Mouse (Mus musculus): ENCODE results near the gene Lrba. TPM values are rescaled to one million over a fixed set of nuclear protein-coding genes. Genes with fewer than 3 reads are reported as not detected.

Gene Lrba
- total RNA-seq, 2 experiments from 2014 or later = 23.1 to 25.1 TPM

- intact Hi-C loops (cut with DNase I) = loop anchor here (10.0 kb wide), 3 partner anchors 234 to 504 kb away; no protein-coding TSS in a partner anchor
- no peak for DNase-seq (ENCODE audit: low spot score in 2 of 2)
Measured at GRCm38 (mm10) chr3:86768969-86769368, 544.5 kb downstream of the Lrba start.

- no peak for DNase-seq (ENCODE audit: low spot score in 2 of 2)
- intact Hi-C loops (cut with DNase I) = no loop called here
Measured at GRCm38 (mm10) chr3:86774566-86775443, 550.3 kb downstream of the Lrba start.

- DNase-seq (ENCODE audit: low spot score in 2 of 2) = no peak
Measured at GRCm38 (mm10) chr3:86775444-86775828, 551.0 kb downstream of the Lrba start.

GRCm38 (mm10) chr3:86779704-86780103 is 555.2 kb downstream of the Lrba start:
- DNase-seq (ENCODE audit: low spot score in 2 of 2) = no peak

More at GRCm38 (mm10) chr3:86775444-86775828, 551.0 kb downstream of the Lrba start:
- intact Hi-C loops (cut with DNase I) = no loop called here

GRCm38 (mm10) chr3:86784051-86784450 is 559.6 kb downstream of the Lrba start:
- intact Hi-C loops (cut with DNase I) = no loop called here
- DNase-seq (ENCODE audit: low spot score in 2 of 2) = no peak

More at GRCm38 (mm10) chr3:86779704-86780103, 555.2 kb downstream of the Lrba start:
- intact Hi-C loops (cut with DNase I) = no loop called here

- intact Hi-C loops (cut with DNase I) = loop anchor here (5.0 kb wide), 1 partner anchor 132 kb away; no protein-coding TSS in a partner anchor
- no peak for DNase-seq (ENCODE audit: low spot score in 2 of 2)
Measured at GRCm38 (mm10) chr3:86784930-86785329, 560.5 kb downstream of the Lrba start.

- intact Hi-C loops (cut with DNase I) = loop anchor here (5.0 kb wide), 1 partner anchor 131 kb away; no protein-coding TSS in a partner anchor
- DNase-seq (ENCODE audit: low spot score in 2 of 2) = no peak
Measured at GRCm38 (mm10) chr3:86786280-86786679, 561.8 kb downstream of the Lrba start.

GRCm38 (mm10) chr3:86786845-86787351 is 562.4 kb downstream of the Lrba start:
- peak; percentile 71 to 84 for DNase-seq (ENCODE audit: low spot score in 2 of 2)
- intact Hi-C loops (cut with DNase I) = loop anchor here (5.0 kb wide), 1 partner anchor 130 kb away; no protein-coding TSS in a partner anchor

- DNase-seq (ENCODE audit: low spot score in 2 of 2) = no peak
- intact Hi-C loops (cut with DNase I) = loop anchor here (1.0 to 5.0 kb wide), 2 partner anchors 130 to 188 kb away; no protein-coding TSS in a partner anchor
Measured at GRCm38 (mm10) chr3:86787423-86788123, 563.1 kb downstream of the Lrba start.

- intact Hi-C loops (cut with DNase I) = loop anchor here (1.0 to 5.0 kb wide), 2 partner anchors 129 to 187 kb away; no protein-coding TSS in a partner anchor
- DNase-seq (ENCODE audit: low spot score in 2 of 2) = peak; percentile 87 to 90
Measured at GRCm38 (mm10) chr3:86788711-86789110, 564.2 kb downstream of the Lrba start.

- DNase-seq (ENCODE audit: low spot score in 2 of 2) = peak in 1 of 2 experiments; percentile 1
- intact Hi-C loops (cut with DNase I) = loop anchor here (5.0 kb wide), 1 partner anchor 128 kb away; no protein-coding TSS in a partner anchor
Measured at GRCm38 (mm10) chr3:86789752-86790151, 565.3 kb downstream of the Lrba start.

GRCm38 (mm10) chr3:86793264-86793663 is 568.8 kb downstream of the Lrba start:
- no peak for DNase-seq (ENCODE audit: low spot score in 2 of 2)
- intact Hi-C loops (cut with DNase I) = no loop called here

GRCm38 (mm10) chr3:86793720-86794191 is 569.3 kb downstream of the Lrba start:
- no peak for DNase-seq (ENCODE audit: low spot score in 2 of 2)
- intact Hi-C loops (cut with DNase I) = no loop called here

GRCm38 (mm10) chr3:86796716-86797115 is 572.2 kb downstream of the Lrba start:
- intact Hi-C loops (cut with DNase I) = no loop called here
- DNase-seq (ENCODE audit: low spot score in 2 of 2) = no peak

- intact Hi-C loops (cut with DNase I) = no loop called here
Measured at GRCm38 (mm10) chr3:86797871-86798460, 573.5 kb downstream of the Lrba start.

GRCm38 (mm10) chr3:86799041-86799440 is 574.6 kb downstream of the Lrba start:
- DNase-seq (ENCODE audit: low spot score in 2 of 2) = no peak
- intact Hi-C loops (cut with DNase I) = no loop called here

More at GRCm38 (mm10) chr3:86797871-86798460, 573.5 kb downstream of the Lrba start:
- DNase-seq (ENCODE audit: low spot score in 2 of 2) = no peak

- intact Hi-C loops (cut with DNase I) = no loop called here
- DNase-seq (ENCODE audit: low spot score in 2 of 2) = no peak
Measured at GRCm38 (mm10) chr3:86800841-86801240, 576.4 kb downstream of the Lrba start.

- no peak for DNase-seq (ENCODE audit: low spot score in 2 of 2)
- intact Hi-C loops (cut with DNase I) = no loop called here
Measured at GRCm38 (mm10) chr3:86802825-86803224, 578.3 kb downstream of the Lrba start.

- intact Hi-C loops (cut with DNase I) = no loop called here
- DNase-seq (ENCODE audit: low spot score in 2 of 2) = peak; percentile 61 to 70
Measured at GRCm38 (mm10) chr3:86804265-86804664, 579.8 kb downstream of the Lrba start.
